Mouse (Mus musculus) stomach, postnatal 0 days (tissue): ENCODE measurements around the gene Dnajc8.

Experiments used
- CTCF ChIP-seq: IDR thresholded peaks from 2 replicates; pipeline ENCODE4 v1.5.1; 2016; ENCODE audit warnings: antibody characterized with exemption, low read depth, mild to moderate bottlenecking, moderate library complexity
- EP300 ChIP-seq: optimal IDR thresholded peaks from 2 replicates; pipeline ENCODE3; 2016; ENCODE audit warnings: antibody characterized with exemption

- TF ChIP-seq CTCF (peak; percentile 44; the same call in 1 of the 2 replicates), EP300 (no peak)
These were observed 11.0 kb upstream of the Dnajc8 start for GRCm38 (mm10) chr4:132524321-132524741.
